Mouse (Mus musculus): ENCODE data around the gene Mum1l1.

- TF ChIP-seq CTCF (IDR thresholded peaks at IDR 0.05; ENCODE audit: low read depth, low read length) (no peak), POLR2A (IDR thresholded peaks at IDR 0.05; ENCODE audit: extremely low read depth, insufficient read depth, low read length) (no peak)
These were observed 6.6 kb downstream of the Mum1l1 start for GRCm38 (mm10) chrX:139216409-139216808.
